ENCODE assay signal across 12 mouse cellular contexts in genomic region chr6:81471340-81471955, GRCm38 (mm10).
DNase-seq lines count a peak whose midpoint lies in the region; ATAC-seq and TF ChIP-seq lines count a peak whose summit lies in the region.
"Had no signal": no experiment of that assay in that cellular context is flagged by ENCODE, and none has a peak within 500 bp of the region (broad histone marks: within the 10 kb centered on the region; RNA-seq: fewer than 3 reads in every experiment).

No protein-coding gene starts in this region.

- H3K36me3 ChIP-seq in lung, postnatal 0 days (ENCODE audit: insufficient read depth, low read length) = no peaks in the 10 kb centered on the region
- H3K36me3 ChIP-seq: liver, embryonic 13.5 days had no signal

- H3K9me3 ChIP-seq in lung, postnatal 0 days (ENCODE audit: low read length) = no peaks in the 10 kb centered on the region
- H3K9me3 ChIP-seq: liver, embryonic 13.5 days had no signal

- no peak for TF ChIP-seq CTCF in lung, postnatal 0 days (IDR thresholded peaks at IDR 0.05)

- H3K9ac ChIP-seq in lung, postnatal 0 days (replicated peaks; ENCODE audit: low read depth) = no peak overlapping the region
- H3K9ac ChIP-seq: liver, embryonic 13.5 days had no signal

- intact Hi-C loops in left cerebral cortex, postnatal 10 days (cut with DNase I) = no loop called here

- H3K4me2 ChIP-seq in lung, postnatal 0 days (replicated peaks; ENCODE audit: low read depth, low read length) = no peak overlapping the region
- H3K4me2 ChIP-seq: liver, embryonic 13.5 days had no signal

- WGBS in lung, postnatal 0 days = 61% methylated on average over 9 of the region's 9 CpGs

- peak; percentile 96 for ATAC-seq in cerebellum, adult (ENCODE audit: insufficient number of reproducible peaks, low FRiP score, low TSS enrichment)
- ATAC-seq in lung, postnatal 0 days = no peak
- ATAC-seq: inflammation-experienced regulatory T-cells, adult 6 months had no signal

- no peak overlapping the region for H3K4me3 ChIP-seq in lung, postnatal 0 days (ENCODE audit: low read depth, low read length)
- H3K4me3 ChIP-seq: liver, embryonic 13.5 days had no signal

- H3K27me3 ChIP-seq in lung, postnatal 0 days (replicated peaks; ENCODE audit: insufficient read depth, low read length) = no peaks in the 10 kb centered on the region
- H3K27me3 ChIP-seq: liver, embryonic 13.5 days had no signal

- no peak overlapping the region for H3K27ac ChIP-seq in lung, postnatal 0 days (ENCODE audit: low read length)
- H3K27ac ChIP-seq: liver, embryonic 13.5 days had no signal

- H3K4me1 ChIP-seq in lung, postnatal 0 days (ENCODE audit: insufficient read depth, low read depth, low read length) = no peaks in the 10 kb centered on the region
- H3K4me1 ChIP-seq: liver, embryonic 13.5 days had no signal

- DNase-seq in left cerebral cortex, adult 9 months (ENCODE audit: low spot score in 2 of 2) = peak; percentile 5 to 27
- no peak for DNase-seq in left cerebral cortex, postnatal 10 days (ENCODE audit: extremely low spot score in 1 of 2, low spot score in 2 of 2)
- peak; percentile 72 to 78 for DNase-seq in cerebellum, postnatal 10 days
- peak; percentile 28 to 82 for DNase-seq in layer of hippocampus, postnatal 14 days (ENCODE audit: low spot score in 2 of 2)
- no peak for DNase-seq in lung, postnatal 0 days (ENCODE audit: low spot score)
- no peak for DNase-seq in thymus, postnatal 25 days
- no peak for DNase-seq in urinary bladder, adult 18-20 months (ENCODE audit: low spot score in 2 of 2)
- DNase-seq: heart, adult 18-20 months; liver, embryonic 13.5 days; lung, postnatal 4 days had no signal

- no peak for TF ChIP-seq EP300 in lung, postnatal 0 days (IDR thresholded peaks at IDR 0.05)

Comparison
In these comparisons a context has a peak if more than half of its experiments do, and no peak if none do; other contexts are left out.
1. DNase-seq: peak in left cerebral cortex, adult 9 months (2 of 2), cerebellum, postnatal 10 days (2 of 2) and layer of hippocampus, postnatal 14 days (2 of 2); none in left cerebral cortex, postnatal 10 days (0 of 2), lung, postnatal 0 days (single experiment), thymus, postnatal 25 days (single experiment) and urinary bladder, adult 18-20 months (0 of 2).